Mouse (Mus musculus): ENCODE data around the gene Tmem63a. TPM values are rescaled to one million over a fixed set of nuclear protein-coding genes. Genes with fewer than 3 reads are reported as not detected.

Gene Tmem63a
- polyA plus RNA-seq, 1 experiment from 2014 or later: 0.71 TPM

GRCm38 (mm10) chr1:180986701-180987100, 44.6 kb downstream of the Tmem63a start:
- no peak for ATAC-seq (ENCODE audit: low read depth)
- no peak overlapping the region for H3K4me3 ChIP-seq (ENCODE audit: low read depth, low read length)
- WGBS: 90% methylated on average over 8 of the region's 8 CpGs
- H3K4me1 ChIP-seq (ENCODE audit: control insufficient read depth, insufficient read depth, low read length): no peaks in the 10 kb centered on the region
- no peak overlapping the region for H3K9ac ChIP-seq (replicated peaks; ENCODE audit: low read depth, low read length)
- no peak overlapping the region for H3K27ac ChIP-seq (ENCODE audit: low read depth, low read length)
- H3K36me3 ChIP-seq (ENCODE audit: control insufficient read depth, insufficient read depth, low read length): no peaks in the 10 kb centered on the region
- no peaks in the 10 kb centered on the region for H3K9me3 ChIP-seq (ENCODE audit: control insufficient read depth, low read length)
- no peaks in the 10 kb centered on the region for H3K27me3 ChIP-seq (ENCODE audit: control insufficient read depth, insufficient read depth, low read length)
- H3K4me2 ChIP-seq (ENCODE audit: low read depth, low read length): no peak overlapping the region

GRCm38 (mm10) chr1:180987759-180988158, 45.6 kb downstream of the Tmem63a start:
- WGBS: 4% methylated on average over 9 of the region's 9 CpGs
- Histone ChIP-seq H3K4me1 (ENCODE audit: control insufficient read depth, insufficient read depth, low read length) (no peaks in the 10 kb centered on the region), H3K27me3 (ENCODE audit: control insufficient read depth, insufficient read depth, low read length) (no peaks in the 10 kb centered on the region), H3K4me2 (ENCODE audit: low read depth, low read length) (no peak overlapping the region), H3K9me3 (ENCODE audit: control insufficient read depth, low read length) (no peaks in the 10 kb centered on the region), H3K27ac (ENCODE audit: low read depth, low read length) (no peak overlapping the region), H3K9ac (replicated peaks; ENCODE audit: low read depth, low read length) (no peak overlapping the region), H3K36me3 (ENCODE audit: control insufficient read depth, insufficient read depth, low read length) (no peaks in the 10 kb centered on the region), H3K4me3 (ENCODE audit: low read depth, low read length) (no peak overlapping the region)
- ATAC-seq (ENCODE audit: low read depth): no peak

GRCm38 (mm10) chr1:180990671-180991070, 48.5 kb downstream of the Tmem63a start:
- no peaks in the 10 kb centered on the region for H3K36me3 ChIP-seq (ENCODE audit: control insufficient read depth, insufficient read depth, low read length)
- H3K4me1 ChIP-seq (ENCODE audit: control insufficient read depth, insufficient read depth, low read length): no peaks in the 10 kb centered on the region
- no peak overlapping the region for H3K27ac ChIP-seq (ENCODE audit: low read depth, low read length)
- WGBS: 73% methylated on average over 3 of the region's 3 CpGs
- no peaks in the 10 kb centered on the region for H3K27me3 ChIP-seq (ENCODE audit: control insufficient read depth, insufficient read depth, low read length)
- no peak overlapping the region for H3K9ac ChIP-seq (replicated peaks; ENCODE audit: low read depth, low read length)
- no peak overlapping the region for H3K4me2 ChIP-seq (ENCODE audit: low read depth, low read length)
- H3K4me3 ChIP-seq (ENCODE audit: low read depth, low read length): no peak overlapping the region
- ATAC-seq (ENCODE audit: low read depth): no peak
- no peaks in the 10 kb centered on the region for H3K9me3 ChIP-seq (ENCODE audit: control insufficient read depth, low read length)

- H3K9ac ChIP-seq (replicated peaks; ENCODE audit: low read depth, low read length): no peak overlapping the region
- H3K9me3 ChIP-seq (ENCODE audit: control insufficient read depth, low read length): no peaks in the 10 kb centered on the region
- H3K36me3 ChIP-seq (ENCODE audit: control insufficient read depth, insufficient read depth, low read length): no peaks in the 10 kb centered on the region
- ATAC-seq (ENCODE audit: low read depth): no peak
- H3K4me1 ChIP-seq (ENCODE audit: control insufficient read depth, insufficient read depth, low read length): no peaks in the 10 kb centered on the region
- H3K4me3 ChIP-seq (ENCODE audit: low read depth, low read length): no peak overlapping the region
- 62% methylated on average over 3 of the region's 3 CpGs for WGBS
- H3K27me3 ChIP-seq (ENCODE audit: control insufficient read depth, insufficient read depth, low read length): no peaks in the 10 kb centered on the region
- H3K27ac ChIP-seq (ENCODE audit: low read depth, low read length): no peak overlapping the region
- H3K4me2 ChIP-seq (ENCODE audit: low read depth, low read length): no peak overlapping the region
Measured at GRCm38 (mm10) chr1:180992142-180992541, 50.0 kb downstream of the Tmem63a start.

- H3K4me2 ChIP-seq (ENCODE audit: low read depth, low read length): no peak overlapping the region
- WGBS: 27% methylated on average over 10 of the region's 10 CpGs
- no peaks in the 10 kb centered on the region for H3K36me3 ChIP-seq (ENCODE audit: control insufficient read depth, insufficient read depth, low read length)
- no peak for ATAC-seq (ENCODE audit: low read depth)
- H3K4me1 ChIP-seq (ENCODE audit: control insufficient read depth, insufficient read depth, low read length): 0 out of 2 replicates have a peak, but pooled peaks cover 6% of the 10 kb centered on the region
- H3K9me3 ChIP-seq (ENCODE audit: control insufficient read depth, low read length): no peaks in the 10 kb centered on the region
- no peak overlapping the region for H3K27ac ChIP-seq (ENCODE audit: low read depth, low read length)
- no peak overlapping the region for H3K4me3 ChIP-seq (ENCODE audit: low read depth, low read length)
- no peaks in the 10 kb centered on the region for H3K27me3 ChIP-seq (ENCODE audit: control insufficient read depth, insufficient read depth, low read length)
- H3K9ac ChIP-seq (replicated peaks; ENCODE audit: low read depth, low read length): no peak overlapping the region
Measured at GRCm38 (mm10) chr1:181000501-181001092, 58.5 kb downstream of the Tmem63a start.

- H3K4me3 ChIP-seq (ENCODE audit: low read depth, low read length): no peak overlapping the region
- H3K9me3 ChIP-seq (ENCODE audit: control insufficient read depth, low read length): no peaks in the 10 kb centered on the region
- H3K9ac ChIP-seq (replicated peaks; ENCODE audit: low read depth, low read length): no peak overlapping the region
- no peaks in the 10 kb centered on the region for H3K27me3 ChIP-seq (ENCODE audit: control insufficient read depth, insufficient read depth, low read length)
- no peak overlapping the region for H3K4me2 ChIP-seq (ENCODE audit: low read depth, low read length)
- no peak overlapping the region for H3K27ac ChIP-seq (ENCODE audit: low read depth, low read length)
- WGBS: 93% methylated on average over 3 of the region's 3 CpGs
- no peaks in the 10 kb centered on the region for H3K36me3 ChIP-seq (ENCODE audit: control insufficient read depth, insufficient read depth, low read length)
- ATAC-seq (ENCODE audit: low read depth): no peak
- H3K4me1 ChIP-seq (ENCODE audit: control insufficient read depth, insufficient read depth, low read length): 0 out of 2 replicates have a peak, but pooled peaks cover 6% of the 10 kb centered on the region
Measured at GRCm38 (mm10) chr1:181001217-181001616, 59.1 kb downstream of the Tmem63a start.

GRCm38 (mm10) chr1:181001621-181002020, 59.5 kb downstream of the Tmem63a start:
- no peaks in the 10 kb centered on the region for H3K27me3 ChIP-seq (ENCODE audit: control insufficient read depth, insufficient read depth, low read length)
- H3K4me2 ChIP-seq (ENCODE audit: low read depth, low read length): no peak overlapping the region
- H3K27ac ChIP-seq (ENCODE audit: low read depth, low read length): no peak overlapping the region
- H3K36me3 ChIP-seq (ENCODE audit: control insufficient read depth, insufficient read depth, low read length): no peaks in the 10 kb centered on the region
- H3K4me1 ChIP-seq (ENCODE audit: control insufficient read depth, insufficient read depth, low read length): 0 out of 2 replicates have a peak, but pooled peaks cover 6% of the 10 kb centered on the region
- no peak overlapping the region for H3K4me3 ChIP-seq (ENCODE audit: low read depth, low read length)
- no peak overlapping the region for H3K9ac ChIP-seq (replicated peaks; ENCODE audit: low read depth, low read length)
- H3K9me3 ChIP-seq (ENCODE audit: control insufficient read depth, low read length): no peaks in the 10 kb centered on the region
- WGBS: 95% methylated on average over 3 of the region's 3 CpGs
- no peak for ATAC-seq (ENCODE audit: low read depth)

GRCm38 (mm10) chr1:181003790-181004189, 61.6 kb downstream of the Tmem63a start:
- no peak overlapping the region for H3K4me2 ChIP-seq (ENCODE audit: low read depth, low read length)
- WGBS: 89% methylated on average over 2 of the region's 2 CpGs
- no peak for ATAC-seq (ENCODE audit: low read depth)
- H3K4me3 ChIP-seq (ENCODE audit: low read depth, low read length): no peak overlapping the region
- no peaks in the 10 kb centered on the region for H3K9me3 ChIP-seq (ENCODE audit: control insufficient read depth, low read length)
- no peaks in the 10 kb centered on the region for H3K27me3 ChIP-seq (ENCODE audit: control insufficient read depth, insufficient read depth, low read length)
- H3K27ac ChIP-seq (ENCODE audit: low read depth, low read length): no peak overlapping the region
- H3K36me3 ChIP-seq (ENCODE audit: control insufficient read depth, insufficient read depth, low read length): no peaks in the 10 kb centered on the region
- H3K9ac ChIP-seq (replicated peaks; ENCODE audit: low read depth, low read length): no peak overlapping the region
- 0 out of 2 replicates have a peak, but pooled peaks cover 6% of the 10 kb centered on the region for H3K4me1 ChIP-seq (ENCODE audit: control insufficient read depth, insufficient read depth, low read length)

- no peaks in the 10 kb centered on the region for H3K36me3 ChIP-seq (ENCODE audit: control insufficient read depth, insufficient read depth, low read length)
- H3K27me3 ChIP-seq (ENCODE audit: control insufficient read depth, insufficient read depth, low read length): no peaks in the 10 kb centered on the region
- 90% methylated on average over 8 of the region's 8 CpGs for WGBS
- H3K4me2 ChIP-seq (ENCODE audit: low read depth, low read length): no peak overlapping the region
- no peak overlapping the region for H3K27ac ChIP-seq (ENCODE audit: low read depth, low read length)
- H3K4me1 ChIP-seq (ENCODE audit: control insufficient read depth, insufficient read depth, low read length): 0 out of 2 replicates have a peak, but pooled peaks cover 6% of the 10 kb centered on the region
- no peak overlapping the region for H3K4me3 ChIP-seq (ENCODE audit: low read depth, low read length)
- H3K9me3 ChIP-seq (ENCODE audit: control insufficient read depth, low read length): no peaks in the 10 kb centered on the region
- H3K9ac ChIP-seq (replicated peaks; ENCODE audit: low read depth, low read length): no peak overlapping the region
- ATAC-seq (ENCODE audit: low read depth): no peak
Measured at GRCm38 (mm10) chr1:181005331-181005730, 63.2 kb downstream of the Tmem63a start.
